Mouse (Mus musculus) left cerebral cortex, adult 2 months (tissue): ENCODE data around the gene Grtp1. TPM values are rescaled to one million over a fixed set of nuclear protein-coding genes. Genes with fewer than 3 reads are reported as not detected.
A peak's percentile ranks its signal among the peaks of the same experiment; 100 is the strongest.

Experiments used
- DNase-seq, 2 experiments: peaks; one replicate each; pipeline ENCODE4 v3.0.0; 2021 to 2022; ENCODE audit warnings: low spot score in 2 of 2, mixed read lengths in 1 of 2; ENCODE audit errors: extremely low spot score in 1 of 2
- H3K27ac ChIP-seq: fragments of 200-600 bp; 2 replicates; pipeline ENCODE4 v1.8.1; 2022
- H3K4me3 ChIP-seq: fragments of 200-600 bp; 2 replicates; pipeline ENCODE4 v1.8.1; 2022
- CTCF ChIP-seq: fragments of 200-600 bp; IDR thresholded peaks from 2 replicates; pipeline ENCODE4 v1.8.1; 2022; ENCODE audit warnings: antibody characterized with exemption, mild to moderate bottlenecking, moderate library complexity
- intact Hi-C: fragments of 180-260 bp; cut with DNase I; formaldehyde crosslinking; loops from one replicate; pipeline ENCODE4 v1.15.1; 2025
- total RNA-seq, 2 experiments: library from RNA; stranded (reverse); gene quantifications; 2 replicates each; pipeline ENCODE4 v1.2.3; 2021

Grtp1 gene
- total RNA-seq, 2 experiments from 2014 or later, result 3.1 to 5.0 TPM

- intact Hi-C loops, result loop anchor here (10.0 kb wide), 1 partner anchor 324 kb away; no protein-coding TSS in a partner anchor
Observed at GRCm38 (mm10) chr8:13218441-13218840, 18.0 kb upstream of the Grtp1 start.

GRCm38 (mm10) chr8:13217986-13218385 is 17.6 kb upstream of the Grtp1 start:
- Histone ChIP-seq H3K27ac (no peak overlapping the region), H3K4me3 (no peak overlapping the region)
- no peak for DNase-seq
- intact Hi-C loops, result loop anchor here (10.0 kb wide), 1 partner anchor 323 kb away; no protein-coding TSS in a partner anchor
- TF ChIP-seq CTCF, result no peak

More at GRCm38 (mm10) chr8:13218441-13218840, 18.0 kb upstream of the Grtp1 start:
- no peak for DNase-seq
- no peak for TF ChIP-seq CTCF
- H3K27ac ChIP-seq, result no peak overlapping the region
- H3K4me3 ChIP-seq, result no peak overlapping the region

- TF ChIP-seq CTCF, result no peak
- H3K4me3 ChIP-seq, result no peak overlapping the region
- no peak overlapping the region for H3K27ac ChIP-seq
- intact Hi-C loops, result loop anchor here (10.0 kb wide), 1 partner anchor 322 kb away; no protein-coding TSS in a partner anchor
- no peak for DNase-seq
Observed at GRCm38 (mm10) chr8:13217093-13217492, 16.7 kb upstream of the Grtp1 start.

DNA sequence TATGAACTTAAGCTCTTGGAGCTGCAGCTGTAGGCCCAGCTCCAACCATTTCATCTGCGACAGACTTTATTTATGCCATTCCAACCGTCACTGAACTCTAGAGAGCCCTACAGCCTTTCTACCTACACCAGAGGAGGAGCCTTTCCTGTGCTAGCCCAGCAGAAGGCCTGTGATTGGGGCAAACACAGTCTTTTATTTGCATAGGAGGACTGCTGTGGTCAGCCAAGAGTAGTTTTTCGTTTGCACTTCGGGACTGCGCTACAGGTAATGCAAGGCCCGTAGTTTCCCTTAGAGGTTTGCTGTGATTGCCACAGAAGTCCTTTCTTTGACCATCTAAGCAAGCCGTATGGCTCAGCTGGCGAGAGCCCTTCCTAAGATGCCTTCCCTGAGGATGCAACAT is 16.0 kb upstream of the Grtp1 start:
- H3K4me3 ChIP-seq, result no peak overlapping the region
- intact Hi-C loops, result loop anchor here (10.0 kb wide), 1 partner anchor 322 kb away; no protein-coding TSS in a partner anchor

DNA sequence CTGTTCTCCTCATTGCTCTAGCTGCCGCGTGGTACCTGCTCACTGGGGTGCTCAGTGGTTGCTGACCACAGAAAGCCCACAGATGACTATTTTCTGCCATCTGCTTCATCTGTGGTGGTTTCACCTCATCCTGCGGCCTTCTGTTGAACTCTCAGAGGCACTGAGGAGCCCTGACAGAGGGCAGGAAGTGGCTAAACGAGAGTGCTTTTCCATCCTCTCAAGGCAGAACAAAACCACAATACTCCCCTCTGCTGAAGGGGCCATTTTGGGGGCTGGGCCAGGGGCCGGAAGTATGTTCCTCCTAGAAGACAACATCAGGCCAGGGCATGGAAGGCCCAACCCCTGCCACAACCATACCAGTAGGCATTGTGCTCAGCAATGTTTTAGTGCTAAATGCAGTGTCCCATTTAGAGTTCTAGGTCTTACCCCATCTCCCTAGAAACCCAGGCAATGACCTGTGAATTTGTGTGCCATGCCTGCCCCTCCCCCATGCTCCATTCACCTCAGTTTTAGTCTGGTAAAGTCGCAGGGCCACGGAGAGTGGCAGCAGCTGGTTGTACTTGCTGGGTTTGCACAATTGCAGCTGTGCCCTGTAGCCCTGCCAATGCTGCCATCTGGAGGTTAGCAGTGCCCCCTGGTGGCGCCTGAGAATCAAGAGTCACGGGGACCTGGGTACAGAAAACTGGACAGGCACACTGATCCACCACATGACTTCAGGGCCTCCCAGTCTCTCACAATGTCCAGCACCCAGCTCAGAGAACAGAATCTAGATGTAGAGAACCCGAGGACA is 13.3 kb upstream of the Grtp1 start:
- Histone ChIP-seq H3K27ac (no peak overlapping the region), H3K4me3 (no peak overlapping the region)
- intact Hi-C loops, result loop anchor here (2.0 to 10.0 kb wide), 4 partner anchors 66 to 319 kb away; no protein-coding TSS in a partner anchor
- TF ChIP-seq CTCF, result peak; percentile 81
- DNase-seq, result peak; percentile 82 to 85

More for the DNA sequence above, 16.0 kb upstream of the Grtp1 start:
- TF ChIP-seq CTCF, result no peak
- no peak overlapping the region for H3K27ac ChIP-seq
- no peak for DNase-seq

DNA sequence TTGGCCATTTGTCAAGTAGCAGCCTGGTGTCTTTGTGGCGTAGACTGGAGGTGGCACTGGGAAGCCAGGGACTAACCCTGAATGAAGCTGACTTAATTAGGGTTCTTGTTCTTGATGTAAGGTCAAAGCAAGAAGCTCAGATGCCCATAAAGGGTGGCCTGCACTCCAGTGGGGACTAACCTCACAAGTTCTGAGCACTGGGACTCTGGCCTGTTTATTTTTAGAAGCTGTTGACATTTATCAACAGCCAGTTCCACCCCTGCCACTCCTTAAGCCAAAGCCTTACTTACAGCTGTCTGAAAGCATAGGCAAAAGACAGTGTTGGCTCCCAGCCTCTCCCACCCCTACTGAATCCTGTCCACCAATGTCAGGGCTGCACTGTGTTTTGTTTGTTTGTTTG is 9.3 kb upstream of the Grtp1 start:
- no peak for DNase-seq
- no peak for TF ChIP-seq CTCF
- no peak overlapping the region for H3K27ac ChIP-seq
- no peak overlapping the region for H3K4me3 ChIP-seq
- intact Hi-C loops, result loop anchor here (5.0 to 10.0 kb wide), 3 partner anchors 62 to 315 kb away; no protein-coding TSS in a partner anchor

- intact Hi-C loops, result no loop called here
- DNase-seq, result no peak
- H3K4me3 ChIP-seq, result no peak overlapping the region
- TF ChIP-seq CTCF, result peak; percentile 36
- H3K27ac ChIP-seq, result no peak overlapping the region
Observed at GRCm38 (mm10) chr8:13208627-13209355, 8.4 kb upstream of the Grtp1 start.

GRCm38 (mm10) chr8:13206290-13206689 is 5.9 kb upstream of the Grtp1 start:
- intact Hi-C loops, result no loop called here
- Histone ChIP-seq H3K27ac (no peak overlapping the region), H3K4me3 (no peak overlapping the region)
- no peak for DNase-seq
- TF ChIP-seq CTCF, result no peak

- TF ChIP-seq CTCF, result no peak
- Histone ChIP-seq H3K4me3 (no peak overlapping the region), H3K27ac (no peak overlapping the region)
- DNase-seq, result no peak
- intact Hi-C loops, result no loop called here
Observed at GRCm38 (mm10) chr8:13205311-13205710, 4.9 kb upstream of the Grtp1 start.

DNA sequence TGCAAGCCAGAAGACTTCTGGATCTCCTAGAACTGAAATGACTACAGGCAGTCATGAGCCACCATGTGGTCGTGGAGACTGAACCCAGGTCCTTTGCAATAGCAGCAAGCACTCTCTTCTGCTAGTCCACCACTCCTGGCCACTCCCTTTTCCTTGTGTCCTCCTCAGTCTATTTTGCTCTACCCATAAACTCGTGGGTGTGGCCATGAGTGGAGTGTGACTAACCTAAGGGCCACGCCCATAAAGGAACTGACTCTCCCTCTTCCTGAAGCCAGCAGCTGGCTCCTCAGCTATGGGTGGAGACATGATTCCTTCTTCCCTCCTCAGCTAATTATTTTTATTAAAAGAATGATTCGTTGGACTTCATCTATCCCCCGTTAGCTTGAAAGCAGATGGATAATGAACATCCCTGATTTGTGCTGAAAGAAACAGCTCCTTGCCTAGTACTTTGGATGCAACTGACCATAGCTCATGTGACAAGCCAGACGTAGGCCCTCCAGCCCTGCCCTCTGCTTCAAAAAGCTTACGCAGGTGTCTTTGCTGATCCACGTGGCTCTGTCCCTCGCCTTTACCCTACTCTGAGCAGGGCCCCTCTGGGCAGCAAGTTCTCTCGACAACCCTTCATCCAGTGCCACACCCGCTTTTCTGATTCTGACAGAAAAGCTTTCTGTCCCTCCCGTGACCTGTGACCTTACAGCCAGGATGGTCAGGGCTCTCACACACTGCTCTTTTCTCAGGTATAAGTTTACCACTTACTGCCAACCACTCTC is 4.1 kb upstream of the Grtp1 start:
- no peak overlapping the region for H3K27ac ChIP-seq
- intact Hi-C loops, result no loop called here
- TF ChIP-seq CTCF, result no peak
- H3K4me3 ChIP-seq, result no peak overlapping the region
- DNase-seq, result no peak

- no peak; the same call in 1 of the 2 replicates for TF ChIP-seq CTCF
- intact Hi-C loops, result no loop called here
- Histone ChIP-seq H3K4me3 (no peak overlapping the region), H3K27ac (no peak overlapping the region)
- no peak for DNase-seq
Observed at GRCm38 (mm10) chr8:13203472-13203871, 3.1 kb upstream of the Grtp1 start.
